Mouse (Mus musculus): ENCODE data around the gene Cxcr5.

DNA sequence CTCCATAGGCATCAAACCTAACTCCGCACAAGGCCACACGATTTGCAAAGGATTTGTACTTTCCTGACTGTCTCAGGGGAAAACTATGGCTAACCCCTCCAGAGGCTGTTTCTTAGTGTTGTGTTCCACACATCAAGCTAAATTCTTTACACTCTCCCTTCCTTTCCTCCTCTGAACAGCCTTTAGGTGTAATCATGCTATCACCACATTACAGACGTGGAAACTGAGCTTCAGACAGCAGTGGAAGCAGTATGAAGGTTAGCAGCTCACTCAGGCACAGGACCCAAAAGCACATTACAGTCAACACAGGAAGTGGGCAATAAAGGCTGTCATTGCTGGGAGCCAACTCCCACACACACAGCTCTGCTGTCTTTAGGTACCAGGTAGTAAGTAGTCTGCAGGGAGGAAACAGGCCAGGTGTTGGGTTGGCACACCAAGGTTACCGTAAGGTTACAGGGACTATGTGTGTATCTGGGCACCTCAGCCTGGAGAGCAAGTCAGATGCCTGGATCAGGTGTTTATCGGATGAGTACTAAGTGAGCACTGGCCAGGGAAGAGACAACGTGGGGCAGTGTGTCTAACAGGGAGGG is 28.6 kb downstream of the Cxcr5 start:
- TF ChIP-seq MAX (IDR thresholded peaks at IDR 0.05), result no peak
- no peak for TF ChIP-seq FOSL1 (IDR thresholded peaks at IDR 0.05; ENCODE audit: insufficient read depth, low read length, poor library complexity, severe bottlenecking)
- TF ChIP-seq CTCF (IDR thresholded peaks at IDR 0.05; ENCODE audit: control insufficient read depth, insufficient read depth, insufficient read length), result no peak
- no peak for TF ChIP-seq MYOG (IDR thresholded peaks at IDR 0.05; ENCODE audit: control insufficient read depth, extremely low read depth, insufficient read length)
- TF ChIP-seq USF1 (IDR thresholded peaks at IDR 0.05; ENCODE audit: low read depth), result no peak

Data from C2C12 (cell line).